Mouse (Mus musculus) c-Kit-negative CD71-positive TER-119-positive erythroid progenitor cells, embryonic 14.5 days (primary cell): ENCODE data around the gene Cdca4.
"Not testable (repeated sequence)": the region's sequence is repeated elsewhere in the genome, so short reads cannot be mapped to it uniquely, and the experiment has no call there.

Source experiments
- DNase-seq: peaks from one replicate; pipeline ENCODE4 v3.0.0-alpha.2; 2013; ENCODE audit warnings: low read depth, low spot score

Gene Cdca4

DNA sequence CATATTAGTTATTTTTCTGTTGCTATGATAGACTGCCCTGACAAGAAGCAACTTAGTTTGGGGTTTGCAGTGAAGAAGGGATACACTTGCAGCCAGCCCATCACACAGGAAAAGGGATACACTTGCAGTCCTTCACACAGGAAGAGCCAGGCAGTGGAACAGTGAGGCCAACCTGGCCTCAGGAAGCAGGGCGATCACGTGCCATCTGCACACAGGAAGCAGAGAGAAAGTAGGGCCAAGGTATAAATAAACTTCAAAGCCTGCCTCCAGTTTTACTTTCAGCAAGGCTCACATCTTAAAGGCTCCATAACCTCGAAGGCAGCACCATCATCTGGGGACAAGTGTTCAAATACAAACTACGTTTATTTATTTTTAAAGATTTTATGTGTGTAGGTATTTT is 6.0 kb downstream of the Cdca4 start:
- DNase-seq = no peak

DNA sequence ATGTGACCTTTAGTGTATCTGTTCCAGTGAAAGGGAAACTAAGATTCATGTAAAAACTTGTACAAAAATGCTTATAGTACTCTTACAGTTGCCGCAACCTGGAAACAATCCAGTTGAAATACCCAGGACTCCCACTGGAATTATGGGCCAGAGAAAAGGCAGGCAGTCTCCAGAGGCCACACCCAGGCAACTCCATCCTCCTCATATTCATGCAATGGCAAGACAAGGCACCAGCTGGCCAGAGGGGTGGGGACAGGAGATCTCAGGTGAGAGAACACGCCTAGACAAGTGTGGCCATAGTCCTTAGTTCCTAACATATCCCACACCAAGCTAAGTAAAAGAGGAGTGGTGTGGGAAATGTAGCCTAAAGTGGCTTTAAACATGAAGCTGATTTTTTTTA is 6.5 kb downstream of the Cdca4 start:
- no peak for DNase-seq

DNA sequence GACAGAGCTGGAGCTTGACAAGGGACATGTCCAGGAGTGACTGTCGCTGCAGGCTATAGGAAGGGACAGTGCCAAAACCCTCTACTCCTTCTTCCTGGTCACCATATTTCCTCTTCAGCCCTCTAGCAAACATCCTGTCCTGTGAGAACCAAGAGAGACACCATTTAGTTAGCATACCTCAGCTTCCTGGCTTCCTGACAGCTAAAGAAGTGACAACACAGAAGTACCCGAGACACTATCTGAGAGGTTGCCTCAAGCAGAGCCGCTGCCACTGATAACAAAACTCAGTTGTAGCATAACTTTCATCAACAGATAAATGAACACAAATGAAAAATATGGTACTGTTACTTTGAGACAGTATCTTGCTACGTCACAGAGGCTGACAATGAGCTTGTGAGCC is 7.2 kb downstream of the Cdca4 start:
- no peak for DNase-seq

DNA sequence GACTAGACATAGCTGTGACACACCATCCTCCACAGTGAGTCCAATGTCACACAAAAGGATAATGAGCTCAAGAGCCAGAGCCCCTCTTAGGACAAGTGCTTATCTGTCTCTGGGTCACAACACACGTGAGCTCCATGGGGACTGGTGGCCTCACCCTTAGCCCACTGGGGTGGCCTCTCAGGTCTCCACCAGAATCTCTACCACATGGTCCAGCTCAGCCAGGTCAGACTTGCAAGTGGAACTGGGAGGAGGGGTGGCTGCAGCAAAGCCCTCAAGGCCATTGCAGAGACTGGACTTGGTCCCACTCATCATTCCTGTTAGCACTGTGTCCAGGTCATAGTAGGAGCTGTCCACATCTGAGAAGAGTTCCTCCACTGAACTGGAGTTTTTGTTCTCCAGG is 8.0 kb downstream of the Cdca4 start:
- DNase-seq = no peak

DNA sequence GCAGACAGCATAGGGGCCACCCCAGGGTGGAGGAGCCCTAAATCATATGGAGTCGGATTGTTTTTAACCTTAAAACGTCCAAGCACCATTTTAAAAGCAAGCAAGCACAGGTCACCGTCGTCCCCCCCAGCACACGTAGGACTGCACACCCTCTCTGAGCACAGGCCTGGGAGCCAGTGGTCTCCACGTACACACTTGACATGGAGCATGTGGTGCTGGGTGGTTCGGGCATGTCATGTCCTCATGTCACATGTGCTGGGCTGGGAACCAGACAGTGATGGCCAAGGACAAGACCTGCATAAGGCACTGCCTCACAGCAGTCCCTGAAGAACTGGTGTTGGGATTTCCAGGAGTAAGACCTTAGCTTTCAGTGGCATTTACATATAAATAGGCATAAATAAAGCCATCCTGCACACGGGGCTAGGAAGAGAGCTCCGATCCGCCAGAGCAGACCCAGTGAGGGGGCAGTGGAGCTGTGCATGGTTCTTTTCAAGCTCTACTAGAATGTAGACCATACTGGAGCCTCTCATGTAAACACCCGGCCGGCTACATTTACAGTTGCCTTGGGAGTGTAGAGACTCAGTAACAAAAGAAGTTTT is 8.7 kb downstream of the Cdca4 start:
- no peak for DNase-seq

DNA sequence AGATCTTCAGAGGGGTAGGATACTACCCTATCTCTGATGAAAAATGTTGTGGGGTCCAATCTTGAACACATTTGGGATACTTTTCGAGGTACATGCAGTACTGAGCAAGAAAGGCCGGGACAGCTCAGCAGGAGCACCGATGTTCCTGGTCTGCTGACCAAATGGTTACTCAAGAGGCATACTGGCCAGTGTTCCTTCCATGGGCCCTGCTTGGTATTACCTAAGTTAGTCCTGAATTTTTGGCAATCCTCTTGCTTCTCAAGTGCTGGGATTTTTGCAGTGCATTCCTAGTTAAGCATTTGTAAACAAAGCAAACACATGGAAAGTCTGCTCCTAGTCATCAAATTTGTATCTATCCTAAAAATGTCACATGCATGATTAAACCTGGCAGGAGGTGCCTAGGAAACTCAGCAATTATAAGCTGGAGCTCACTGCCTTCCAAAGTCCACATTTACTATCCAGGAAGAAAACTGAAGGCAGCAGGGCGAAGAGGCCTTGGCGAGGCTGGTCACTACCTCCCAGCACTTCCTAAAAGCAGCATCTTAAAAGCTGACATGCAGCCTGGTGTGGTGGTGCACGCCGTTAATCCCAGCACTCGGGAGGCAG is 10.1 kb downstream of the Cdca4 start:
- no peak for DNase-seq

DNA sequence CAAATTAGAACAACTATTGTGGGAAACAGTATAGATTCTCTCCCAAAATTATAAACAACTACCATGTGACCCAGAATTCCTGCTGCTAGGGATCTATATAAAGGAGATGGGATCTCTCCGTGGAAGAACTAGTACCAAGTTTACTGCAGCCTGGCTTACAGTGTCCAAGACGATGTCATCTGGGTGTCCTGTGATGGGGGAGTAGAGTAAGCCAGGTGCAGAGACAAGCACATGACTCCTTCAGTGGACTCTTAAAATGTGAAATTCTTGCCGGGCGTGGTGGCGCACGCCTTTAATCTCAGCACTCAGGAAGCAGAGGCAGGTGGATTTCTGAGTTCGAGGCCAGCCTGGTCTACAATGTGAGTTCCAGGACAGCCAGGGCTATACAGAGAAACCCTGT is 12.4 kb downstream of the Cdca4 start:
- DNase-seq = not testable (repeated sequence)

DNA sequence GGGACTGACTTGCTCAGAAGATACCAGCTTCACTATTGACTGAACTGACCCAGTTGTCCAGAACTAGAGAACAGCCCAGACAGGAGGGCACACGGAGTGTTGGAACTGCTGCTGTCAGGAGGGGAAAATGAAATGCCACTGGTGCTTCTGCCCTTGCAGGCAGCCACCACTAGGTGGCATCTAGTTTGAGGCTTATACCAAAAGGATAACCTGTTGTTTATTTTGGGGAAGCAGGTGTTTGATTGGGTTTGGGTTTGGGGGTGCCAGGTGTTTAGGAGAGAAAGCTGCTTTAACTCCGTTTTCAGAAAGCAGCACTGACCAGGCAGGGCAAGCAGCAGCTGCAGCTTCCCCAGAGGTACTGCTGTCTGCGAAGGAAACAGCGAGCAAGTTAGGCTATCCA is 12.9 kb downstream of the Cdca4 start:
- DNase-seq = no peak

DNA sequence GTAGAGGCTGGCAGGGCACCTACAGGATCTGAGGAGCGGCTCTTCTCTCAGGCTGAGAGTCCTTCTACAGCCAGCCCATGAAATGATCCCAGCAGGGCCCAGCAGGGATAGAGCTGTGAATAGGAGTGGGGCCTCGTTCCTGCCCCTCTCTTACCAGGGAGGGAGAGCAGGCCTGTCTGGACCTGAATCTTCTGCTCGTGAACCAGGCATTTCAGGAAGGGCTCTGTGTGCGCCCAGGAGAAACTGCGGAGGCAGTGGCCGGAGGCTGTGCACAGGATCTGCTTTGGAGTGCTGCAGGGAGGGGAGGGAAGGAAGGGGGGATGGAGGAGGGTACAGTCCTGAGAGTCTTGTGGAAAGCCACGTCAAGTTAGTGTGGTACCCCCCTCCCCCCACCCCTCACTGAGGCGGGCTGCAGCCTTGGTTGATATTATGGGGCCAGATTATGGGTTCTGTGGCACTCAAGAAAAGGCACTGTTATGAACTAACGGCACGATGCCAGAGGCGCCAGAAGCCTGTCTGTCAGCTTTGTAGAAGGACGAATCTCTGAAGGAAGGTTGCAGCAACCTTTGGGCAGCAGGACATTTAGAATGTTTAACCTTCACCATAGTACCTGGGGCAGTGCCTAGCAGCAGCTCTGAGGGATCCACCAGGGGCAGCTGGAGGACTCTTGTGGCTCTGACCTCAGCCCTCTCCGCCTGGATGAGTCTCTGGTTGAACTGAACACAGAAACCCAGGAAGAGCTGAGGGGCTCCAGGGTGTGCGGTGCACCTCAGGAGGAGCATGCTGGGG is 14.3 kb downstream of the Cdca4 start:
- no peak for DNase-seq

DNA sequence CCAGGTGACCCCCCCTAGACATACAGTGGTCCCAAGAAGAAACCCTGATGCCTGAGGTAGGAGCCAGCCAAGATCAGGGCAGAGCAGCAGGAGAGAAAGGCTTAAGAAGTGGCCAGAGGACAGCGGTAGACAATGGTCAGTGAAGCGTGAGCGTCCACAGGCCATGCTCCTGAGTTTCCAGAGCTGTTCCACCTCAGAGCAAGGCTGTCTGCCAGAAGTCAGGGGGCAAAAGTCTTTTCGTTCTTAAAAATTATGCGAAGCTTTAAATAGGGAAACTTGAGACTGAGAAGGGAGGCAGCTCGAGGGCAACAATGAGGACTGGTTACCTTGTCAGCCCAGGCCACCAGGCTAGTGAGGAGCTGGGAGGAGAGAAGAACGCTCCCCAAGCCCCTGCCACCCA is 15.9 kb downstream of the Cdca4 start:
- DNase-seq = no peak

DNA sequence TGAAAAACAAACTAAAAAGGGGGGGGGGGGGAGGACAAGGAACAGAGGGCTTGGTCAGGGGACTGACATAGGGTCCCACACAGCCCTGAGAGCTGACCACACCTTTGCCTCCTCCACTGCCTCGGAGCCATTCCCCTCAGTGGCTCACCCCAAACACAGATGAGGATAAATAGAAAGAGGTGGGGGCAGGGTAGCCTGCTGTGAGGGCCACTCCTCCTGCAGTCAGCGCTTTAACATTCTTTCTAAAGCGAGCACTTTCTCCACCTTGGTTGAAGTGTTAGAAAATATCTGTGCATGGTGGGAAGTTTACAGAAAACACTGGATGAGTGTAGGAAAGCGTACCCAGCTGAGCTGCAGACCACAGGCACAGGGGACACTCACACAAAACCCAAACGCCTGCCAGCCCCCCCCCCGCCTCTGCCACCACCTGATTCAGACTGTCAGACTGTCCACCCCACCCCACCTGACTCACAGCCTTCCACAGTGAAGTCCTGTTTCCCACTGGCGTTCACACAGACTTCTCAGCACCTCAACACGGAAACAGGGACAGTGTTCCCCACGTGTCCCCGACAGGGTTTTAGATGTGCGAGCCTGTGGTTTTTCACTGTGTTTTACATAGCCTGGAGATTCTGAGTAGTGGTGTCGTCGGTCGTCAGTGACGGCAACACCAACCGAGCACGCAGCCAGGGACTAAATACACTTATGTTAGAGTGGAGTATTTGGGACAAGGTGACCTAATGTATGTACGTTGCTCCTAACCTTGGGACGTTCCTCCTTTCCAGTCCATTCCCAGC is 18.9 kb downstream of the Cdca4 start:
- no peak for DNase-seq

DNA sequence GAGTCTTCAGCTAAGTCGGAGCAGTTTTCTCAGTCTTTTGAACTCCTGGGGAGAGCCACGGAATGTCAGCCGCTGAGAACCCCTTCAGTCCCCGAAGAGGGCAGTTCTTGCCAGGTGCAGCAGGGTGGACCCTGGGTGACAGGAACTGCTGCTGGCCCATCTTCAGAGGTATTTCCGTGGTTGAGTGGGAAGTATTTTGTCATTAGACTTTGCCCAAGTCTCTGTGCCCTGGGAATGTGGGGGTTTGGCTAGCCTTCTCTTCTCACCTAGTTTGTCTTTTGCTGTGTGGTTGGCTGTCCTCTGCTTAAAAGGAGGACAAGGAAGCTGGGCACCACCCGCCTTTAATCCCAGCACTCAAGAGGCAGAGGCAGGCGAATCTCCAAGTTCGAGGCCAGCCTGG is 19.6 kb downstream of the Cdca4 start:
- DNase-seq = no peak

DNA sequence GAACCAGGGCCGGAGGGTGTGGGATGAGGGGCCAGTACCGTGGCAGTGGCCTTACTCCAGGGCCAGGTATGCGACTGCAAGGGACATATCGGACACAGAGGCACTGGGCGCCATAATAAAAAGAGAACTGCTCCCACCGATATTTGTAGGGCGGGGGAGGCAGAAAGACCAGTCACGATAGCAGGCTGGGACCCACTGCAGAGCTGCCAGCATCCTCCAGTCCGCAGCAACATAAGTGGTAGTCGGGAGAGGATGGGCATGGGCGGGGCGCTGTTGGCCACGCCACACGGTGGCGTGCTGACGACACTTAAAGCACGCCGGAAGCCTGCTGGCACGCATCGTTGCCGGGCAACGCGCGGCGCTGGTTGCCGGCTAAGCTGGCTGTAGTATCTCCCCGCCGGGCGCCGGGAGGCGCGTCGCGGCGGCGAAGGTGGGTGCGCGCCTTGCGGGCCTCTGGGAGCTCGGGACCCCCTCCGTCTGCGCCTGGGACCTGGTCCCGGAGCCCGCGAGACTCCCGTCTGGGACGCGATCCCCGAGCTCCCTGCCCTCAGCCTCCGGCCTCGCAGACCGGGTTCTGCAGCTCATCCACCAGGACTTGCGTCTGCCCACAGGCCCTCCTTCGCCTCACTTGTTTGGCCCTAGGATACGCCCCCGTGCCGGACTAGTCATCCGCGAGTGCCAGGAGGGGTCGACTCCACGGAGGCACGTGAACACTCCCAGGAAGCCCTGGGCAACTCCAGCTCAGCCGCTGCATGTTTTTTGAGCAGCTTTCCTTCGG is 20.4 kb downstream of the Cdca4 start, which contains the start of gene Clba1:
Gene Clba1 (plus strand): TSS at position 351 of the 778 bp plus-strand sequence.
- peak; percentile 69 for DNase-seq

DNA sequence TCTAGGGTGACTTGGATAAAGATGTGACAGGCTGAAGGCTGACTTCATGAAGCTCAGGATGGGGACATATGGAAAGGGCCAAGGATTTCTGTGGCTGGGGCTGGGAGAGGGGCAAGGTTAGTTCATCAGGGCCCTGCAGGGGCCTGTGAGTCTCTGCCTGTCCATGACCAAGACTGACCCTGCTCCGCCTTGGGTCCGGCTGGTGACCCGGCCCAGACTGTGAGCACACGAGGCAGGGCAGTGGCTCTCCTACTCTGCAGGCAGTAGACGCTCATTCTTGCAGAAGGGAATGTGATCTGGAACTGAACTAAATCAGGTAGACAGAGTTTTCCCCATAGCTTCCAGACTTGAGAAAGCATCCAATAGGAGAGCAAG is 21.0 kb downstream of the Cdca4 start:
- no peak for DNase-seq

DNA sequence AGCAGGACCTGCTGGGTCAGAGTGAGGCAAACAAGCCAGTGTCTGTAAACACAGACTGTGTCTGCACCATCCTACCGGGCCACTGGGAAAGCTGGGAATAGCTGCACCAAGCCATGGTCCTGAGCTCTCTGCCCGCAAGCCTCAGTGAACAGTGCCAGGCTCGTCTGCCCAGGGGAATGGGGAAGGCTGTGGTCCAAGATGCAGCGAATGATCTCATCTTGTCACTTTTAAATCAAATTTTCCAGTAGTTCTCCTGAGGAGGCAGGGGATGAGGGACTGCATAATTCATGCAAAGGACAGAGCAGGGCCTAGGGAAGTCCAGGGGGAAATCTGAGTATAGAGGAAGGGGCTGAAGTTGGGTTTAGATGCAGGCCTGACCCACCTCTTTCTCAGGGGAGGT is 21.4 kb downstream of the Cdca4 start:
- no peak for DNase-seq

DNA sequence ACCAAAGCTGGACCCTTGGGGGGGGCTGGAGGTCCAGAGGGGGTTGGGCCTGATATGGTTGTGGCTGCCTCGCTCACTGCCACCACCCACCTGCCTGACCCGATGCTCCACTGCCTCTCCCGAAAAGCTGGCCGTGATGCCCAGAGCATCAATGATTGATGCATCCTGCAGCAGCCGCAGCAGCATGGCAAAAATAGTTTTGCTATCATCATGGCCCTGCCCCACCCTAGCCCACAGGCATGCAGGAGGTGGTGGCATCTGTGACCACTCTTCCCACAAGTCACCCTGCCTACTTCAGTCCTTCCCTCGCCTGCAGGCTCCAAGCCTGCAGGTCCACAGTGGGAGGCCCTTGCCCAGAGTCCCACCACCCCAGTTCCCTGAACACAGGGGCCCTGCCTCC is 23.2 kb downstream of the Cdca4 start:
- no peak for DNase-seq

DNA sequence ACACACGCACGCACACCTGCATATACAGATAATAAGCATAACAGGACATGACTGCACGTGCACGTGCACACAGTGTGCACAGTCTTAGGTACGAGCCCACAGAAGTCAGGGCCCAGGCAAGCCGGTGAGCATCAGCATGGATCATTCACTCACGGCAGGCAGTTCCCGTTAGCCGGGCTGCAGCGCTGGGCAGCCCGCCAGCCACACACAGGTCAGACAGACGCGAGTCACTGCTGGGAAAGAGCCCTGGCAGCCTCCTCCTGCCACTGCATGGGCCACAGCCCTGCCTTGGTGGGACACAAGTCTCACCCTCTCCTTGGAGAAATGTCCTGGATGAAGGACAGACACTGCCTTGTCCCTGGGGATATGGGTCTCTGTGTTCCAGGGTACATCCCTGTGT is 25.2 kb downstream of the Cdca4 start:
- no peak for DNase-seq

DNA sequence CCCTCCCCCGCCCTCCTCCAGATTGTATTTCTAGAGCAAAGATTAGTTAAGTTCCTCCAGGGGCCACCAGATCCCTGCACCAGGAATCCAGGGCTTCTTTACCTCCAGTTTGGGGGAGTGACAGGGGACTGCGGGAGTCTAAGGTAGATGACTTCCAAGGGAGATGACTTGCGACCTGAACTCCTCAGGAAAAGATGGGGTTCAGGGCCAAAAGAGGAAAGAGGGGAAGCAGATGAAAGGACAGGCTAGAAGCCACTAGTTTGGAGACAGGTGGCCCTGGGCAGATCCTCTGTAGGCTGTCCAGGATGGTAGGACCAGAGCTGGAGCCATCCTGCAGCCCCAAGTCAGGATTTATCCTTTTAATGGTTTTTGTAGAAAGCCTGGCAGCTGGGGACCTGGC is 26.3 kb downstream of the Cdca4 start:
- DNase-seq = no peak

DNA sequence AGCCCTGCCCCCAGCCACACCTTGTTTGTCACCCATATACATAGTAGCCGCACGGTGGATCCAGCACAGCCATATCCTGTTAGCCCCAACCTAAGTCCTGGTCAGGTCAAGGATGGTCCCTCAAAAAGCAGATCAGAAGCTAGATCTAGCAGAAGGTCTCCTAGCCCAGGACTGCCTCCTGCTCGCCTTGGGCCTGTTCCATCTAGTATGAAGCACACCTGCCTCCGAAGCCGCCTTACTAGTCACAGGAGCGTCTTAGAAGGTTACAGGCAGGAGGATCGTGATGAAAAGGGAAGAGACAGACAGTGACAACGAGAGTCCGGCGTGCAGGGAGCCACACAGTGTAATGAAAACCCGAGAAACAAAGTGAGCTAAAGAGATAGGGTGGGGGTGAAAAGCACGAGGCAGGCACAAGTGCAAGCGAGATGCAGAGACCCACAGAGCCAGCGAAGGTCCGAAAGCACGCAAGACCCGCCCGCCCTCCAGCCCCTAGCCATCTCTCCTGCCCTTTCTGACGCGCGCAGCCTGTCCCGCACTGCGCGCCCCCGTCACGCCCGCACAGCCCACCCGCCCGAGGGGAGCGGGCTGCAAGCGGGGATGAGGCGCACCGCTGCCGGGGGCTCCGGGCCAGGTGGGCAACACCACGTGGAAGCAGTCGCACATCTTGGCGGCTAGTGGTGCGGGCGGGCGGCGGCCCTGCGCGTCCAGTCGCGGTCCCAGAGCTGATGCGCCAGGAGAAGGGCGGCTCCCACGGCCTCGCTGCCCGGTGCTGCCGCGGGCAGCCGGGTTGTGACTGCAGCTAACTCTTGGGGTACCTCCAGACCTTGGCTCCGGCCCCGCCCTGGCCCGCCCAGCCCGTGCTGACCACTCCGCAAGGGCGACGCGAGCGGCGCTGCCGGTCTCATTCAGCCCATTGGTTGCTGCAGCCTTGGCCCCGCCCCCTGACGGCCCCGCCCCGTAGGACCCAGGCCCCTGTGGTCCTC is 27.1 kb downstream of the Cdca4 start, which contains the start of gene Ahnak2:
Gene Ahnak2 (minus strand): TSS at position 794 of the 983 bp plus-strand sequence.
- no peak for DNase-seq

DNA sequence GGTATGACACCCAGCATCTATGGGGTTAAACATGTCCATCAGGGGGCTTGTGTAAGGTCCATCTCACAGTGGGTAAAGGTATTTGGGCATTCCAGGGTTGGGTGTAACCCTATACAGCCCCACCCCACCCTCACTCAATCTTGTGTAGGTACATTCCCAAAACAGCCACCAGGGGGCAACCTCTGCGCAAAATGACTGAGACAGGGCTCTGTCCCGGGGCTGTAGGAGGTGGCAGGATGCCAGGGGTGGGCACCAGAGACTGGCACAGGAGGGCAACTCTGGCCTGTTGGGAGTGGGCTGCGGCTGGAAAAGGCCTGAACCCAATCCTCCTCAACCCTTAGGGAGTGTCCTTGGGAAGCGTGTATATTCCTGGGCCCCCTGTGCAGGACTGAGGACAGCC is 28.7 kb downstream of the Cdca4 start:
- peak; percentile 55 for DNase-seq
